Mouse (Mus musculus): ENCODE data around the gene Myo1d.

- TF ChIP-seq CTCF (IDR thresholded peaks at IDR 0.05; ENCODE audit: control insufficient read depth, insufficient read depth, insufficient read length), result no peak
- no peak for TF ChIP-seq CEBPB (IDR thresholded peaks at IDR 0.05; ENCODE audit: low read depth)
- TF ChIP-seq USF1 (IDR thresholded peaks at IDR 0.05; ENCODE audit: low read depth), result no peak
- no peak for TF ChIP-seq MAX (IDR thresholded peaks at IDR 0.05)
- no peak for TF ChIP-seq MYOG (IDR thresholded peaks at IDR 0.05; ENCODE audit: control insufficient read depth, extremely low read depth, insufficient read length)
- TF ChIP-seq MYOD1 (IDR thresholded peaks at IDR 0.05; ENCODE audit: control insufficient read depth, insufficient read length, low read depth), result no peak
- TF ChIP-seq FOSL1 (IDR thresholded peaks at IDR 0.05; ENCODE audit: insufficient read depth, low read length, poor library complexity, severe bottlenecking), result no peak
Measured at GRCm38 (mm10) chr11:80623038-80623380, 156.8 kb downstream of the Myo1d start.

All from C2C12 (cell line).